8 mouse cellular contexts compared by ENCODE assay signal in genomic region chr4:129876831-129877764, GRCm38 (mm10). TPM values are rescaled to one million over a fixed set of nuclear protein-coding genes. Genes with fewer than 3 reads are reported as not detected.
A peak's percentile ranks its signal among the peaks of the same experiment; 100 is the strongest.
DNase-seq lines count a peak whose midpoint lies in the region; ATAC-seq and TF ChIP-seq lines count a peak whose summit lies in the region.

No protein-coding gene starts in this region.

- H3K4me3 ChIP-seq in MEL (ENCODE audit: control insufficient read depth in 1 of 2, insufficient read depth in 1 of 2, low read depth in 2 of 2, low read length in 2 of 2) = peak overlapping the region; percentile 67 to 75
- peak overlapping the region; percentile 53 for H3K4me3 ChIP-seq in cerebellum, adult 2 months (replicated peaks; ENCODE audit: insufficient read depth, low read depth, low read length)
- peak overlapping the region; percentile 43 for H3K4me3 ChIP-seq in hindbrain, embryonic 10.5 days
- H3K4me3 ChIP-seq in lung, embryonic 15.5 days = peak overlapping the region; percentile 21
- H3K4me3 ChIP-seq in thymus, adult 2 months (ENCODE audit: control insufficient read depth, insufficient read depth, low read length) = peak overlapping the region; percentile 68

- peak; percentile 60 to 92 for TF ChIP-seq POLR2A in MEL (IDR thresholded peaks at IDR 0.05; ENCODE audit: control insufficient read depth in 1 of 2, insufficient read depth in 1 of 2, low read depth in 1 of 2, low read length in 2 of 2, poor library complexity in 1 of 2)
- 0 out of 2 replicates have a peak, but pooled peaks have one; percentile 16 for TF ChIP-seq POLR2A in cerebellum, adult 2 months (IDR thresholded peaks at IDR 0.05; ENCODE audit: borderline replicate concordance, insufficient read depth, low read length)
- peak; percentile 81 for TF ChIP-seq POLR2A in thymus, adult 2 months (IDR thresholded peaks at IDR 0.05; ENCODE audit: control insufficient read depth, extremely low read depth, insufficient read depth, low read length, poor library complexity)

- TF ChIP-seq RAD21 in MEL (IDR thresholded peaks at IDR 0.05; ENCODE audit: low read depth, low read length) = no peak

- TF ChIP-seq CTCF in MEL (IDR thresholded peaks at IDR 0.05 in 2 of 3, conservative IDR thresholded peaks at IDR 0.05 in 1 of 3; ENCODE audit: control insufficient read depth in 1 of 3, insufficient read depth in 1 of 3, low read depth in 2 of 3, low read length in 3 of 3, poor library complexity in 1 of 3, severe bottlenecking in 1 of 3) = no peak
- TF ChIP-seq CTCF in cerebellum, adult 2 months (IDR thresholded peaks at IDR 0.05; ENCODE audit: borderline replicate concordance, insufficient read depth, low read depth, low read length) = no peak
- 0 out of 2 replicates have a peak, but pooled peaks have one; percentile 30 for TF ChIP-seq CTCF in thymus, adult 2 months (IDR thresholded peaks at IDR 0.05; ENCODE audit: borderline replicate concordance, control insufficient read depth, extremely low read depth, insufficient read depth, low read length, poor library complexity)

- no peaks in the 10 kb centered on the region for H3K27me3 ChIP-seq in MEL (ENCODE audit: control insufficient read depth in 1 of 2, insufficient read depth in 2 of 2, low read length in 2 of 2)
- no peaks in the 10 kb centered on the region; the same call in 1 of the 2 replicates for H3K27me3 ChIP-seq in cerebellum, adult 2 months (ENCODE audit: control insufficient read depth, insufficient read depth, low read length)
- no peaks in the 10 kb centered on the region; the same call in 1 of the 2 replicates for H3K27me3 ChIP-seq in hindbrain, embryonic 10.5 days (ENCODE audit: insufficient read depth, poor library complexity, severe bottlenecking)
- no peaks in the 10 kb centered on the region for H3K27me3 ChIP-seq in lung, embryonic 15.5 days
- no peaks in the 10 kb centered on the region for H3K27me3 ChIP-seq in thymus, adult 2 months (ENCODE audit: control insufficient read depth, insufficient read depth, low read length)

- peaks cover 3 to 15% of the 10 kb centered on the region in 2 experiments for H3K4me1 ChIP-seq in MEL (ENCODE audit: control insufficient read depth in 1 of 2, insufficient read depth in 2 of 2, low read length in 2 of 2)
- no peaks in the 10 kb centered on the region for H3K4me1 ChIP-seq in cerebellum, adult 2 months (ENCODE audit: control insufficient read depth, insufficient read depth, low read length)
- H3K4me1 ChIP-seq in hindbrain, embryonic 10.5 days (replicated peaks) = peaks cover 32% of the 10 kb centered on the region
- H3K4me1 ChIP-seq in lung, embryonic 15.5 days = peaks cover 25% of the 10 kb centered on the region
- peaks cover 16% of the 10 kb centered on the region for H3K4me1 ChIP-seq in thymus, adult 2 months (replicated peaks; ENCODE audit: control insufficient read depth, insufficient read depth, low read length)

- no peaks in the 10 kb centered on the region for H3K9me3 ChIP-seq in MEL (replicated peaks; ENCODE audit: insufficient read depth, low read length)
- H3K9me3 ChIP-seq in hindbrain, embryonic 10.5 days = no peaks in the 10 kb centered on the region
- H3K9me3 ChIP-seq in lung, embryonic 15.5 days = no peaks in the 10 kb centered on the region

- peak; percentile 76; the same call in 1 of the 2 replicates for ATAC-seq in lung, embryonic 15.5 days (ENCODE audit: borderline replicate concordance, extremely low read depth, low FRiP score, low TSS enrichment)

- peak; percentile 95 for DNase-seq in MEL (ENCODE audit: low read depth, low spot score)
- DNase-seq in cerebellum, adult 2 months = peak; percentile 58 to 62
- DNase-seq in frontal cortex, adult 2 months (ENCODE audit: extremely low spot score in 1 of 2, low spot score in 1 of 2) = peak; percentile 58 to 67
- DNase-seq in hindbrain, embryonic 10.5 days (ENCODE audit: low spot score) = peak; percentile 82
- DNase-seq in layer of hippocampus, adult 8-10 months (ENCODE audit: low spot score in 2 of 2) = peak; percentile 46 to 61
- peak; percentile 71 for DNase-seq in ovary, adult 18-20 months (ENCODE audit: low spot score)
- DNase-seq in thymus, adult 2 months = peak; percentile 78

- peak overlapping the region; percentile 50 for H3K4me2 ChIP-seq in lung, embryonic 15.5 days

- H3K79me2 ChIP-seq in MEL (ENCODE audit: control insufficient read depth, insufficient read depth, low read length, poor library complexity) = peaks cover 2% of the 10 kb centered on the region; the same call in 1 of the 2 replicates

- WGBS in cerebellum, adult 2 months = 19% methylated on average over 21 of the region's 21 CpGs
- 13% methylated on average over 21 of the region's 21 CpGs for WGBS in hindbrain, embryonic 10.5 days
- WGBS in lung, embryonic 15.5 days = 6% methylated on average over 21 of the region's 21 CpGs
- WGBS in thymus, adult 2 months = 19% methylated on average over 21 of the region's 21 CpGs

- H3K36me3 ChIP-seq in MEL (ENCODE audit: control insufficient read depth in 1 of 2, insufficient read depth in 2 of 2, low read length in 2 of 2) = peaks cover 0 to 6% of the 10 kb centered on the region in 2 experiments; a peak in 2 of 4 replicates
- H3K36me3 ChIP-seq in hindbrain, embryonic 10.5 days = no peaks in the 10 kb centered on the region
- H3K36me3 ChIP-seq in lung, embryonic 15.5 days = no peaks in the 10 kb centered on the region
- H3K36me3 ChIP-seq in thymus, adult 2 months (ENCODE audit: control insufficient read depth, insufficient read depth, low read length) = no peaks in the 10 kb centered on the region

- TF ChIP-seq EP300 in MEL (IDR thresholded peaks at IDR 0.05; ENCODE audit: low read depth in 1 of 2, low read length in 2 of 2) = peak in 1 of 2 experiments; percentile 50; a peak in 2 of 4 replicates

- peak overlapping the region; percentile 97 for H3K27ac ChIP-seq in MEL (ENCODE audit: control insufficient read depth, low read depth, low read length)
- H3K27ac ChIP-seq in cerebellum, adult 2 months (ENCODE audit: insufficient read depth, low read length) = no peak overlapping the region
- H3K27ac ChIP-seq in hindbrain, embryonic 10.5 days = peak overlapping the region; percentile 76
- H3K27ac ChIP-seq in lung, embryonic 15.5 days = peak overlapping the region; percentile 60
- peak overlapping the region; percentile 92 for H3K27ac ChIP-seq in thymus, adult 2 months (ENCODE audit: control insufficient read depth, insufficient read depth, low read length)

- peak overlapping the region; percentile 79 for H3K9ac ChIP-seq in MEL (ENCODE audit: control insufficient read depth, low read depth, low read length, poor library complexity, severe bottlenecking)
- H3K9ac ChIP-seq in lung, embryonic 15.5 days = peak overlapping the region; percentile 4; the same call in 1 of the 2 replicates

TF ChIP-seq in MEL, 35 proteins besides CTCF, POLR2A, EP300 and RAD21 (continues in another document):
- TF ChIP-seq KAT2A (conservative IDR thresholded peaks at IDR 0.05; ENCODE audit: low read depth, low read length) (no peak), NELFE (IDR thresholded peaks at IDR 0.05; ENCODE audit: low read depth, low read length) (peak; percentile 91), GABPA (IDR thresholded peaks at IDR 0.05; ENCODE audit: low read depth, low read length) (no peak), ZMIZ1 (IDR thresholded peaks at IDR 0.05; ENCODE audit: low read depth, low read length) (peak; percentile 69; the same call in 1 of the 2 replicates), JUND (IDR thresholded peaks at IDR 0.05; ENCODE audit: low read depth, low read length) (0 out of 2 replicates have a peak, but pooled peaks have one; percentile 21), ZNF384 (IDR thresholded peaks at IDR 0.05; ENCODE audit: low read depth, low read length) (peak; percentile 44; the same call in 1 of the 2 replicates), HCFC1 (IDR thresholded peaks at IDR 0.05; ENCODE audit: low read depth, low read length) (peak; percentile 71), E2F4 (IDR thresholded peaks at IDR 0.05; ENCODE audit: borderline replicate concordance, low read depth, low read length) (0 out of 2 replicates have a peak, but pooled peaks have one; percentile 37), MYB (IDR thresholded peaks at IDR 0.05; ENCODE audit: low read depth, low read length) (no peak), TBP (IDR thresholded peaks at IDR 0.05; ENCODE audit: low read depth, low read length) (peak; percentile 80), TCF12 (IDR thresholded peaks at IDR 0.05; ENCODE audit: low read depth, low read length) (peak; percentile 56), POLR2AphosphoS2 (IDR thresholded peaks at IDR 0.05; ENCODE audit: low read length) (peak; percentile 82), POLR2AphosphoS5 (IDR thresholded peaks at IDR 0.05; ENCODE audit: borderline replicate concordance, low read depth, low read length) (no peak; the same call in 1 of the 2 replicates), MAFK (IDR thresholded peaks at IDR 0.05; ENCODE audit: borderline replicate concordance, low read depth, low read length) (no peak), USF2 (IDR thresholded peaks at IDR 0.05; ENCODE audit: borderline replicate concordance in 1 of 2, insufficient read depth in 1 of 2, low read depth in 1 of 2, low read length in 2 of 2) (no peak), MAZ (IDR thresholded peaks at IDR 0.05; ENCODE audit: low read depth, low read length) (peak; percentile 35; the same call in 1 of the 2 replicates), ZC3H11A (IDR thresholded peaks at IDR 0.05; ENCODE audit: low read depth, low read length) (no peak), MEF2A (IDR thresholded peaks at IDR 0.05; ENCODE audit: extremely low read depth, insufficient replicate concordance, low read depth, low read length, poor library complexity, severe bottlenecking) (no peak), UBTF (IDR thresholded peaks at IDR 0.05; ENCODE audit: borderline replicate concordance, insufficient read depth, low read depth, low read length) (0 out of 2 replicates have a peak, but pooled peaks have one; percentile 62), SMC3 (IDR thresholded peaks at IDR 0.05; ENCODE audit: low read depth, low read length) (no peak), GATA1 (IDR thresholded peaks at IDR 0.05; ENCODE audit: low read depth, low read length) (no peak), RCOR1 (IDR thresholded peaks at IDR 0.05; ENCODE audit: low read depth, low read length) (0 out of 2 replicates have a peak, but pooled peaks have one; percentile 9)

RNA-seq across cellular contexts. Expression of gene Spocd1, which starts 52.0 kb away (rescaled TPM):
- total RNA-seq in MEL (2012; rRNA removed) = not detected in 2 replicates
- polyA plus RNA-seq in MEL (2012; ENCODE audit: insufficient read depth in 1 of 2, insufficient read length in 2 of 2, low read depth in 1 of 2, low replicate concordance in 2 of 2, missing spikeins in 1 of 2) = under 1 TPM in 1 of 2 experiments, not detected in 1; 0.03 TPM
- polyA plus RNA-seq in cerebellum, adult 2 months (2012; rRNA removed) = 0.27 and 0.29 TPM in 2 replicates
- polyA plus RNA-seq in frontal cortex, adult 2 months (2012; rRNA removed) = 0.40 TPM in 2 replicates
- polyA plus RNA-seq in hindbrain, embryonic 10.5 days (2016; fragmentation: Nextera tagmentation; extraction: Ambion mirVana) = 0.05 TPM in 1 of 2 replicates, not detected in the other
- total RNA-seq in layer of hippocampus, adult 8-10 months (2022) = under 1 TPM; 0.14 to 0.68 (median 0.56) TPM
- polyA plus RNA-seq in lung, embryonic 15.5 days (2015; fragmentation: Nextera tagmentation; extraction: Ambion mirVana) = 0.08 and 0.09 TPM in 2 replicates
- 0.08 and 0.11 TPM in 2 replicates for polyA plus RNA-seq in thymus, adult 2 months (2012; rRNA removed)

Comparison
In these comparisons a context has a peak if more than half of its experiments do, and no peak if none do; other contexts are left out.
1. H3K4me3 ChIP-seq: peak in every context shown above with its lines; median percentile 71 in MEL; 68 in thymus, adult 2 months; 53 in cerebellum, adult 2 months; 43 in hindbrain, embryonic 10.5 days; 21 in lung, embryonic 15.5 days.
2. POLR2A ChIP-seq: peak in every context shown above with its lines; median percentile 81 in thymus, adult 2 months; 76 in MEL; 16 in cerebellum, adult 2 months.